Mouse (Mus musculus) fat pad, adult 2 months (tissue): ENCODE data around the gene Adat1.
"Not testable (repeated sequence)": the region's sequence is repeated elsewhere in the genome, so short reads cannot be mapped to it uniquely, and the experiment has no call there.

Source experiments
- DNase-seq: peaks from one replicate; pipeline ENCODE4 v3.0.0-alpha.2; 2011; ENCODE audit warnings: low read depth, low spot score; ENCODE audit errors: extremely low read depth

Adat1 gene

GRCm38 (mm10) chr8:111940171-111941100 is 51.7 kb downstream of the Adat1 start, which contains the start of gene Gabarapl2:
Gabarapl2 (plus strand) TSS chr8:111940703.
- DNase-seq, result peak; percentile 90

GRCm38 (mm10) chr8:111939516-111940142 is 52.5 kb downstream of the Adat1 start:
- no peak for DNase-seq

GRCm38 (mm10) chr8:111938076-111938985 is 53.8 kb downstream of the Adat1 start:
- DNase-seq, result not testable (repeated sequence)

DNA sequence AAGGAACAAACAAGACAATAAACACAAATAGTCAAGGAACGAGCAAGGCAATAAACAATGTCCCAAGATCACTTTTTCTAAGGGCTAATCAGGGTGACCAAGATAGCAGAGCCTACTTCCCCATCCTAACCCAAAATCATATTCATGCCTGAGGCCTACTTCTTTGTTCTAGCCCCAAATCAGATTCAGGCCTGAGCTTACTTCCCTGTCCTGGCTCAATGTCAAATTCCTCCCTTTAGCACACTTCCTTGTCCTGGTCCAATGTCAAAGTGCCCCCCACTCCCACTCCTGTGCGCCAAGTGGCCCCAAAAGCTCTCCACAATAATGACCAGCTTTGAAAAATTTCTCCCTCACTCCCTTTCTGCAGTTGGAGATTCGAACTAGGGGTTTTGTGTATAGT is 54.9 kb downstream of the Adat1 start:
- DNase-seq, result no peak

DNA sequence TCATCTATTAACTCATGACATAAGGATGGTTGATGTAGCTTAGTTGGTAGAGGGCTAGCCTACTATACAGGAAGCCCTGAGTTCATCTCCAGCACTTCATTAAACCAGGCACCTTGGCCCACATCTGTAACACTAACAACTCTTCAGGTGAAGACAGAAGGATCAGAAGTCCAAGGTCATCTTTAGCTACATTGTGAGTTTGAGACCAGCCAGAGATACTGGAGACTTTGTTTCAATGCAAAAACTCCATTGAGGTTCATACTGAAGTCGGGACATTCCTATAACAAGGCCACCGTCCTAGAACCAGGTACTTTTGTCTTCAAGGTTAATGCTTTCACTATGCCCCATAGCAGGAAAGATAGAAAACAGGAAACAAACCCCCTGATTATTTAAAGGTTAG is 57.9 kb downstream of the Adat1 start:
- DNase-seq, result no peak

GRCm38 (mm10) chr8:111933348-111934076 is 58.6 kb downstream of the Adat1 start, which contains the start of gene Tmem231:
Tmem231 (minus strand) TSS chr8:111933881.
- DNase-seq, result no peak

- no peak for DNase-seq
Measured at GRCm38 (mm10) chr8:111932580-111933336, 59.3 kb downstream of the Adat1 start.

GRCm38 (mm10) chr8:111931721-111932120 is 60.4 kb downstream of the Adat1 start:
- no peak for DNase-seq

- DNase-seq, result no peak
Measured at GRCm38 (mm10) chr8:111929648-111930344, 62.3 kb downstream of the Adat1 start.

GRCm38 (mm10) chr8:111924976-111925375 is 67.1 kb downstream of the Adat1 start:
- DNase-seq, result no peak

- DNase-seq, result no peak
Measured at GRCm38 (mm10) chr8:111923383-111923804, 68.7 kb downstream of the Adat1 start.

DNA sequence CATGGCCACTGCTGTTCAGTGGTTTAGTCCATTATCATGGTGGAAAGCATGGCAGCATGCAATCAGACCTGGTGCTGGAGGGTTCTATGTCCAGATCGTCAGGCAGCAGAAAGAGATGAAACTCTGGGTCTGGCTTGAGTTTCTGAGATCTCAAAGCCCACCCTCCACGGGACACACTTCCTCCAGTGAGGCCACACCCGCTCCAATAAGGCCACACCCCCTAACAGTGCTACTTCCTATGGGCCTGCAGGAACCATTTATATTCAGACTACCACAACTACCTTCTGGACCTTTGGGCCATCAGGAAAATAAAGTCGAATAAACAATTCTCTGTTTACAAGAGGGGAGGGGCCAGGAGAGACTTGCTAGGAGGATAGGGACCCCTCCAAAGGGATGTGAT is 71.1 kb downstream of the Adat1 start:
- DNase-seq, result no peak

DNA sequence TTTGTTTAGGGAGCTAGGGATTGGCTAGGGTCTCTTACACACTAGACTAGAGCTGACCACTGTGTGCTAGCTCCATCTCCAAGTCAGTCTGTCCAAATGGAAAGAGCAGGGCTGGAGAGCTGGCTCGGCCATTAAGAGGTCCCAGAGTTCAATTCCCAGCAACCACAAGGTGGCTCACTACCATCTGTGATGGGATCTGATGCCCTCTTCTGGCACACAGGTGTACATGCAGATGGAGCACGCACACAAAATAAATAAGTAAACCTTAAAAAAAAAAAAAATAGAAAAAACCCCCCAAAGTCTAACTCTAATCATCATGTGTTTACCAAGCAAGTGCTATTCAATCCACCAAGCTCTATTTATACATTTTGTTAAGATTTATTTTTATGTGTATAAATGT is 72.4 kb downstream of the Adat1 start:
- no peak for DNase-seq
